Mouse (Mus musculus): ENCODE results near the gene Col25a1. TPM values are rescaled to one million over a fixed set of nuclear protein-coding genes. Genes with fewer than 3 reads are reported as not detected.

Gene Col25a1
- polyA plus RNA-seq, 1 experiment = 9.1 TPM

- Histone ChIP-seq H3K4me1 (ENCODE audit: control insufficient read depth, insufficient read depth, low read length) (no peaks in the 10 kb centered on the region), H3K4me3 (ENCODE audit: insufficient read depth, low read length) (no peak overlapping the region), H3K27ac (ENCODE audit: insufficient read depth, low read length) (no peak overlapping the region)
- no peak for TF ChIP-seq POLR2A (IDR thresholded peaks at IDR 0.05; ENCODE audit: extremely low read depth, insufficient read depth, low read length)
- no peak for TF ChIP-seq CTCF (IDR thresholded peaks at IDR 0.05; ENCODE audit: extremely low read depth, insufficient read depth, low read length)
These were observed 312.7 kb downstream of the Col25a1 start for GRCm38 (mm10) chr3:130443842-130444627.

- Histone ChIP-seq H3K4me3 (ENCODE audit: insufficient read depth, low read length) (no peak overlapping the region), H3K4me1 (ENCODE audit: control insufficient read depth, insufficient read depth, low read length) (no peaks in the 10 kb centered on the region), H3K27ac (ENCODE audit: insufficient read depth, low read length) (no peak overlapping the region)
- TF ChIP-seq CTCF (IDR thresholded peaks at IDR 0.05; ENCODE audit: extremely low read depth, insufficient read depth, low read length) (no peak), POLR2A (IDR thresholded peaks at IDR 0.05; ENCODE audit: extremely low read depth, insufficient read depth, low read length) (no peak)
These were observed 318.6 kb downstream of the Col25a1 start for GRCm38 (mm10) chr3:130449864-130450263.

GRCm38 (mm10) chr3:130465371-130465770 lies 334.1 kb downstream of the Col25a1 start:
- H3K4me3 ChIP-seq (ENCODE audit: insufficient read depth, low read length) = no peak overlapping the region
- TF ChIP-seq POLR2A (IDR thresholded peaks at IDR 0.05; ENCODE audit: extremely low read depth, insufficient read depth, low read length) = no peak
- no peaks in the 10 kb centered on the region for H3K4me1 ChIP-seq (ENCODE audit: control insufficient read depth, insufficient read depth, low read length)
- no peak overlapping the region for H3K27ac ChIP-seq (ENCODE audit: insufficient read depth, low read length)

DNA sequence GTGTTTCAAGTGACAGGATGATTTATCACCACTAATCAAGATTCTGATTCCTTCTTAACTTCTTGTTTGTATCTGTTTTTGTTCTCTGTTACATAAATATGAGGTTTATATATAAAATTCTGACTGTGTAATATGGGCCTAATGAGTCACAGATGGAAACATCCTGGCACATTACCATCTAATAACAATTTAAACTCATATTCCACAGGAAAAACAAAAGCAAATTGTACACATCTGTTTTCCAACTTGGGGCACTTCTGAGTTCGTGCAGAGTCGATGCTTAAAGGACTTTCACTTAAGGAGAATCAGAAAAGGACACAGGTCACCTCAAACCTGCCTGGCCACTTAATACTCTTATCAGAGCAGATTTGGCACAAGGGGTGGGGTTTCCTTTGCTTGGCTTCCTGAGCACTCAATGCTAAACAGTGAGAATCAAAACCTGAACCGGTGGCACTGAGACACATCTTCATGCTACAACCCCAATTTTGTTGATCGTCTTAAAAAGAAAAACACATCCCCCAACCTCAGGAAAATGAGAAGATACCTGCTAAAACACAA lies 342.0 kb downstream of the Col25a1 start:
- H3K27ac ChIP-seq (ENCODE audit: insufficient read depth, low read length) = no peak overlapping the region
- H3K4me1 ChIP-seq (ENCODE audit: control insufficient read depth, insufficient read depth, low read length) = no peaks in the 10 kb centered on the region
- no peak for TF ChIP-seq CTCF (IDR thresholded peaks at IDR 0.05; ENCODE audit: extremely low read depth, insufficient read depth, low read length)
- no peak for TF ChIP-seq POLR2A (IDR thresholded peaks at IDR 0.05; ENCODE audit: extremely low read depth, insufficient read depth, low read length)
- no peak overlapping the region for H3K4me3 ChIP-seq (ENCODE audit: insufficient read depth, low read length)

GRCm38 (mm10) chr3:130473970-130474369 lies 342.7 kb downstream of the Col25a1 start:
- Histone ChIP-seq H3K4me1 (ENCODE audit: control insufficient read depth, insufficient read depth, low read length) (no peaks in the 10 kb centered on the region), H3K27ac (ENCODE audit: insufficient read depth, low read length) (no peak overlapping the region), H3K4me3 (ENCODE audit: insufficient read depth, low read length) (no peak overlapping the region)
- TF ChIP-seq CTCF (IDR thresholded peaks at IDR 0.05; ENCODE audit: extremely low read depth, insufficient read depth, low read length) (no peak), POLR2A (IDR thresholded peaks at IDR 0.05; ENCODE audit: extremely low read depth, insufficient read depth, low read length) (no peak)

GRCm38 (mm10) chr3:130482513-130482912 lies 351.2 kb downstream of the Col25a1 start:
- no peak overlapping the region for H3K27ac ChIP-seq (ENCODE audit: insufficient read depth, low read length)
- no peaks in the 10 kb centered on the region for H3K4me1 ChIP-seq (ENCODE audit: control insufficient read depth, insufficient read depth, low read length)
- no peak for TF ChIP-seq CTCF (IDR thresholded peaks at IDR 0.05; ENCODE audit: extremely low read depth, insufficient read depth, low read length)
- TF ChIP-seq POLR2A (IDR thresholded peaks at IDR 0.05; ENCODE audit: extremely low read depth, insufficient read depth, low read length) = no peak

DNA sequence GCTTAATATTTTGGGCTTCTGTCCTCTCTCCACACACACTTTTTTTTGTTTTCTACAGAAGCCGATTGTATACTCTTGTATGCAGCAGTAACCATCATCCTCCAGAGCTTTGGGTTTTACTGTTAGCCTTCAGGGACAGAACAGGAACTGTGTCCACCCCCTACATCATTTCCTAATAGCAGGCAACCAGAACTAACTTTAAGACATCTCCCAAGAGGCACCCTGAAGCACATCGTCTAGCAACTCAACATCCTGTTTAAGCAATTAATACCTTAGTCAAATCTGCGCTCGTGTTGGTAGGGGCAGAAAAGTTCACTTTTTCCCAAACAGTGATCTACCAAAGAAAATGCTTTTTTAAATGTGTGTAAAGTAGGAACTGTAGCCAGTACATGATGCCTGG lies 357.5 kb downstream of the Col25a1 start:
- TF ChIP-seq CTCF (IDR thresholded peaks at IDR 0.05; ENCODE audit: extremely low read depth, insufficient read depth, low read length) = no peak
- no peak for TF ChIP-seq POLR2A (IDR thresholded peaks at IDR 0.05; ENCODE audit: extremely low read depth, insufficient read depth, low read length)
- H3K4me3 ChIP-seq (ENCODE audit: insufficient read depth, low read length) = no peak overlapping the region
- no peaks in the 10 kb centered on the region for H3K4me1 ChIP-seq (ENCODE audit: control insufficient read depth, insufficient read depth, low read length)
- no peak overlapping the region for H3K27ac ChIP-seq (ENCODE audit: insufficient read depth, low read length)

More at GRCm38 (mm10) chr3:130482513-130482912, 351.2 kb downstream of the Col25a1 start:
- H3K4me3 ChIP-seq (ENCODE audit: insufficient read depth, low read length) = no peak overlapping the region

DNA sequence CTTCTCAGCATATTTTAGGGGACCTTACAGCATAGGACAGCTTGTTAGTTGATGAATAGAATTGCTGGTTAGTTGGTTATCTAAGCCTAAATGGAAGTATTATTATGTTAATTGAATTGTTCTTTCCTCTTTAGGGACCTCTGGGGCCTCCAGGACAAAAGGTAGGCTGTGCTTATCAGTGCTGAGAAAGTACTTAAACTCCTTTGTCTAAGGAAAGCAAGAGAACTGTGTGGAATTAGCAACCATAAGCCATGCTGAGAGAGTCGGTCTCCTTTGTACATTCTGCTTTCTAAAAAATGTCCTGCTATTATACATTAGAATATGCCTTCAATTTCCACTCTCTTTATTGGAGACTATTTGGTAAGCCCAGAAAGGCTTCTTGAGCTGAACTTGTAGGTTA lies 362.9 kb downstream of the Col25a1 start:
- TF ChIP-seq CTCF (IDR thresholded peaks at IDR 0.05; ENCODE audit: extremely low read depth, insufficient read depth, low read length) (no peak), POLR2A (IDR thresholded peaks at IDR 0.05; ENCODE audit: extremely low read depth, insufficient read depth, low read length) (no peak)
- H3K4me1 ChIP-seq (ENCODE audit: control insufficient read depth, insufficient read depth, low read length) = no peaks in the 10 kb centered on the region
- no peak overlapping the region for H3K4me3 ChIP-seq (ENCODE audit: insufficient read depth, low read length)
- H3K27ac ChIP-seq (ENCODE audit: insufficient read depth, low read length) = no peak overlapping the region

- no peaks in the 10 kb centered on the region for H3K4me1 ChIP-seq (ENCODE audit: control insufficient read depth, insufficient read depth, low read length)
These were observed 363.5 kb downstream of the Col25a1 start for GRCm38 (mm10) chr3:130494665-130495396.

More at GRCm38 (mm10) chr3:130494665-130495396, 363.5 kb downstream of the Col25a1 start:
- H3K27ac ChIP-seq (ENCODE audit: insufficient read depth, low read length) = no peak overlapping the region
- no peak overlapping the region for H3K4me3 ChIP-seq (ENCODE audit: insufficient read depth, low read length)
- no peak for TF ChIP-seq POLR2A (IDR thresholded peaks at IDR 0.05; ENCODE audit: extremely low read depth, insufficient read depth, low read length)
- no peak for TF ChIP-seq CTCF (IDR thresholded peaks at IDR 0.05; ENCODE audit: extremely low read depth, insufficient read depth, low read length)
